21 mouse cellular contexts compared by ENCODE assay signal in the genomic region with DNA sequence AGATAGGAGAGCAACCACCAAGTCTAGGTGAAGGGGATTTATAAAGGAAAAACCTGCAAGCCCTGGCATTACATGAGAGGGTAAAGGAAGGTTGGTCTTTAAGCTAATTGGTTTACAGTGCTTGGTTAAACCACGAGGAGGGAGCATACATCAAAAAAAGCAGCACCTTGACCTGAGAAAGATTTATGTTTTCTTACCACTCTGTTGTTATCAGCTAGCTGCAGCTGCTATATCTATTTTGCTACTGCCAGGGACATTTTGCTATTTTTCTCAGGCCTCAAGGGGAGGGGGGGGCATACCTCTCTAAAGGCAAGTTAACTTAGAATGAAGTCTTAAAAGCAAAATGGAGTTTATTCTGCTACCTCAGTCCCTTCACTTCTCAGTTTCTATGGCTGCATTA. TPM values are rescaled to one million over a fixed set of nuclear protein-coding genes. Genes with fewer than 3 reads are reported as not detected.
DNase-seq lines count a peak whose midpoint lies in the region; ATAC-seq and TF ChIP-seq lines count a peak whose summit lies in the region.
"Had no signal": no experiment of that assay in that cellular context is flagged by ENCODE, and none has a peak within 500 bp of the region (broad histone marks: within the 10 kb centered on the region; RNA-seq: fewer than 3 reads in every experiment).

No protein-coding gene starts in this region.

- peak; percentile 22; the same call in 1 of the 2 replicates for ATAC-seq in G1E (ENCODE audit: extremely low read depth, insufficient number of reproducible peaks, low FRiP score, poor library complexity, severe bottlenecking)
- peak; percentile 31 for ATAC-seq in common myeloid progenitor, adult 5-6 weeks (replicated peaks; ENCODE audit: low read depth, poor library complexity, severe bottlenecking)
- peak; percentile 60 for ATAC-seq in liver, embryonic 12.5 days
- peak; percentile 30 for ATAC-seq in megakaryocyte progenitor cell, adult 5-6 weeks (replicated peaks; ENCODE audit: poor library complexity)
- ATAC-seq in monocyte, adult 5-6 weeks (replicated peaks; ENCODE audit: insufficient number of reproducible peaks, low FRiP score, low TSS enrichment, poor library complexity, severe bottlenecking) = no peak
- ATAC-seq: inflammation-experienced regulatory T-cells, adult 6 months had no signal

- no peak for DNase-seq in G1E (ENCODE audit: low spot score)
- no peak for DNase-seq in cerebellum, adult 9-10 months
- no peak for DNase-seq in spleen, postnatal 4 days (ENCODE audit: low spot score in 2 of 2)
- DNase-seq: adrenal gland, postnatal 14 days; cerebellum, adult 9-11 months; gastrocnemius, postnatal 36 days; kidney, adult 9 months; kidney, postnatal 14 days; lung, adult 2 months; midbrain, embryonic 14.5 days; thymus, adult 2 months had no signal

- no peak overlapping the region; the same call in 1 of the 2 replicates for H3K4me3 ChIP-seq in G1E (ENCODE audit: low read depth, low read length)
- no peak overlapping the region for H3K4me3 ChIP-seq in liver, embryonic 12.5 days
- H3K4me3 ChIP-seq: embryonic facial prominence, embryonic 10.5 days; forebrain, embryonic 12.5 days; megakaryocyte, embryonic 14.5 days had no signal

- peak overlapping the region; percentile 88 for H3K27ac ChIP-seq in liver, embryonic 12.5 days
- H3K27ac ChIP-seq: embryonic facial prominence, embryonic 10.5 days; forebrain, embryonic 12.5 days; hindbrain, embryonic 14.5 days; stomach, postnatal 0 days had no signal

- no peaks in the 10 kb centered on the region for H3K9me3 ChIP-seq in G1E (replicated peaks)
- H3K9me3 ChIP-seq in liver, embryonic 12.5 days (replicated peaks) = no peaks in the 10 kb centered on the region
- H3K9me3 ChIP-seq: embryonic facial prominence, embryonic 10.5 days; forebrain, embryonic 12.5 days; megakaryocyte, embryonic 14.5 days had no signal

- WGBS in liver, embryonic 12.5 days (ENCODE audit: insufficient replicate concordance) = 0% methylated on average over 1 of the region's 1 CpGs

- no peaks in the 10 kb centered on the region for H3K36me3 ChIP-seq in G1E (replicated peaks)
- H3K36me3 ChIP-seq in liver, embryonic 12.5 days = no peaks in the 10 kb centered on the region
- H3K36me3 ChIP-seq: embryonic facial prominence, embryonic 10.5 days; forebrain, embryonic 12.5 days had no signal

- H3K4me1 ChIP-seq in G1E (ENCODE audit: insufficient read depth, low read depth, low read length) = peaks cover 61% of the 10 kb centered on the region
- H3K4me1 ChIP-seq in liver, embryonic 12.5 days = peaks cover 58% of the 10 kb centered on the region
- H3K4me1 ChIP-seq: forebrain, embryonic 12.5 days had no signal

- H3K27me3 ChIP-seq in G1E (ENCODE audit: insufficient read depth, low read length) = no peaks in the 10 kb centered on the region
- H3K27me3 ChIP-seq in liver, embryonic 12.5 days (replicated peaks) = no peaks in the 10 kb centered on the region
- H3K27me3 ChIP-seq: forebrain, embryonic 12.5 days; megakaryocyte, embryonic 14.5 days had no signal

- H3K9ac ChIP-seq in liver, embryonic 12.5 days = peak overlapping the region; percentile 40; the same call in 1 of the 2 replicates
- H3K9ac ChIP-seq: forebrain, embryonic 12.5 days; hindbrain, embryonic 14.5 days had no signal

- no peak for TF ChIP-seq CTCF in G1E (IDR thresholded peaks at IDR 0.05; ENCODE audit: low read depth, low read length)

- H3K4me2 ChIP-seq in liver, embryonic 12.5 days = peak overlapping the region; percentile 22; the same call in 1 of the 2 replicates
- H3K4me2 ChIP-seq: forebrain, embryonic 12.5 days; hindbrain, embryonic 14.5 days had no signal

RNA-seq across cellular contexts. Expression of a gene that starts 13.2 kb away (rescaled TPM):
- total RNA-seq in G1E (2014; fragmentation: Nextera tagmentation) (70.9 and 81.8 TPM in 2 replicates), G1E (2017) (118 and 144 TPM in 2 replicates)
- 4.9 and 8.6 TPM in 2 replicates for polyA plus RNA-seq in G1E (2012)
- total RNA-seq in common myeloid progenitor, adult 5-6 weeks (2017) = 53.5 and 66.8 TPM in 2 replicates
- 76.0 and 79.2 TPM in 2 replicates for polyA plus RNA-seq in liver, embryonic 12.5 days (2016; fragmentation: Nextera tagmentation; extraction: Ambion mirVana)
- 124 and 140 TPM in 2 replicates for total RNA-seq in megakaryocyte progenitor cell, adult 5-6 weeks (2015)
- 72.1 and 74.5 TPM in 2 replicates for total RNA-seq in megakaryocyte progenitor cell, adult 5-6 weeks (2017)
- 127 to 252 TPM (median 176 TPM) in 3 replicates for total RNA-seq in monocyte, adult 5-6 weeks (2017)
